Mouse (Mus musculus) thymus, adult 18-20 months (tissue): ENCODE measurements around the gene Adamtsl1.

Experiments used
- DNase-seq, 2 experiments: peaks; one replicate each; pipeline ENCODE4 v3.0.0; 2022; ENCODE audit warnings: mixed read lengths in 2 of 2

Adamtsl1 gene

DNA sequence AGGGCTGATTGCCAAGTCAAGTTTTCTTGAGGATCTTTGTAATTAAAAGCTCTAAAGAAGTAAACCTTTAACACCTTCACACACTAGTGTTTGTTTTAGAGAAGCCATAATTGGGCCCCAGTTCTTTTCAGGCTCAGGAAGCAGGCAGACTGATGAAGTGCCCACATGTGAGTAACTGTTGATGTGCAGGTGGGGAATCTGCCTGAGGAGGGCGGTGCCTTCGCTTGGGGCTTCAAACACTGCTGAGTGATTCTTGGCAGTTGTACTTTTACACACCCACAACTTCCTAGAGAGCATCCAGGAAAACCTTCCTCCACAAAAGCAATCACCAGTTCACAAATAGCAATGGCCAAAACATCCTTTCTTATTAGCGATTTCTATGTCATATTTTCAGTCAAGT, 719.2 kb downstream of the Adamtsl1 start:
- no peak for DNase-seq

- no peak for DNase-seq
Measured at GRCm38 (mm10) chr4:86241854-86242424, 728.0 kb downstream of the Adamtsl1 start.

- no peak for DNase-seq
Measured at GRCm38 (mm10) chr4:86270085-86270484, 756.1 kb downstream of the Adamtsl1 start.

DNA sequence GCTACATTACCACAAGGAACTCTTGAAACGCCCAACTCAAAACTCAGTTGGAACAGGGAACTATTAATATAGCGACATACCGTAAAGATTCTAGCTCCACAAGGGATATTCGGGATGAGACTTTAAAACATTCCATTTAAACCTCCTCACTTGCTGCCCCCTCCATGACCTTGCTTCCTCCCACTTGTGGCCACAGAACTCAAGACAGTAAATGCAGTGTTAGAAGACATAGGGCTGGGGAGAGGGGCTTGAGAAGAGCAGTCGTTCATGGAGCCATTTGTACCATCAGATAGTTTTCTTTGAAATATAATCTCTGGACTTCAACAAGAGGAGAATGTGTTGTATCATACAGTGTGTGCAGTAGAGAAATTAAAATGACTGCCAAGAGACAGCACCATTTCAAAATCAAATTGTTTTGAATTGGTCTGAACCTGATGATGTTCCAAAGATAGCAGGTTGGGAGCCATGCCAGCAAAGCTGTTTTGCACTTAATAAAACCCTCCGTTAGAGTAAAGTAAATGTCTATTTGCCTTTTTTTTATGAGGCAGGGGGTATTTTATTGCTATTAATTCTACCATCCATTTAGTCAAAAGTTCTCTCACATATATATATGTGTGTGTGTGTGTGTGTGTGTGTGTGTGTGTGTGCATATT, 759.9 kb downstream of the Adamtsl1 start:
- DNase-seq, result no peak

DNA sequence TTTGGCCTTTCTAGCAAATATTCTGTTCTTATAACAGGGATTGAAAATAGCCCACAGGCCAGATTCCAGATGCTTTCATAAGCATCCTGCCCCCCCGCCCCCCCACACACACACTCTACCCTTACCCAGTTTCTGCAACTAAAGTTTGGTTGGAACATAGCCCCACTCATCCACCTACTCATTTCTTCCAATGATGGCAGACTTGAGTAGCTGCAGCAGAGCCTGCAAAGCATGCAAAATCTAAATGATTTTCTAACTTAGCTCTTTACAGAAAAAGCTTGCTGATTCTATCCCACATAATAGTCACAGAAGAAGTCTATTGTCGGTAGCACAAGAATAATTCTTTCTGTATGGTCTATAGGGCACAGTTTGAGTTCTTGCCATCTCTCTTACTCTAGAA, 760.7 kb downstream of the Adamtsl1 start:
- no peak for DNase-seq

DNA sequence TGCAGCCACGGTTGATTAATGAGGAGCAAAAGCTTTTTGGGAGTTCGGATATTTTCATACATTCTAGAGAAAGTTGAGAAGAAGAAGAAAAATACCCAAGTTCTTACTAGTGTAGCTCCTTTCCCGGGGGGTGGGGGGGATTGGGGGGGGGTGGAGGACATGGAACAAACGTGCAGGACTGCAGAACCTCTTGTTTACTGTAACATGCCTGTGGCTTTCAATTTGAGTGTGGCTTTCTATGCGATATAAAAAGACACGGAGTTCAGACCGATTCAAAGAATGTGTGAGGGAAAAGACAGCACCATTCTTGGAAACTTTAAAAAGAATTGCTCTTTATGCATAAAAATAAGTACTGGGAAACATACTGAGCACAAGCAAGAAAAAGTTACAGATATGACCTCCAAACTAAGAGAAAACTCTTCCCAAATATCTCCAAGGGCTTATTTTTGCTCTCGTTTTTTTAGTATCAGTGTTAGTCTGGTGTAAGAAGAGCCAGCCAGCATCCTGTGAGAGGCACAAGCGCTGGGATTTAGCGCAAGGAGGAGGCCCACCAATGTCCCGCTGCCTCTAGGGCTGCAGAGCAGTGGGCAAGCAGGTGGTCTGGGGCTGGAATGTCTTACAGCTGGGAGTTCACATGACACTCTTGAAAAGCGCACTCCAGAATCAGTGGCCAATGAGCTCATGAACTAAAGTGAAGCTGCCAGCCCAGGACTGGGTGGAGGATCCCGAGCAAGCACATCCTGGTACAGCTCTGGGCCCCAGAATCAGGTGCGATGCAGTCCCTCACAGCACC, 762.2 kb downstream of the Adamtsl1 start:
- no peak for DNase-seq

DNA sequence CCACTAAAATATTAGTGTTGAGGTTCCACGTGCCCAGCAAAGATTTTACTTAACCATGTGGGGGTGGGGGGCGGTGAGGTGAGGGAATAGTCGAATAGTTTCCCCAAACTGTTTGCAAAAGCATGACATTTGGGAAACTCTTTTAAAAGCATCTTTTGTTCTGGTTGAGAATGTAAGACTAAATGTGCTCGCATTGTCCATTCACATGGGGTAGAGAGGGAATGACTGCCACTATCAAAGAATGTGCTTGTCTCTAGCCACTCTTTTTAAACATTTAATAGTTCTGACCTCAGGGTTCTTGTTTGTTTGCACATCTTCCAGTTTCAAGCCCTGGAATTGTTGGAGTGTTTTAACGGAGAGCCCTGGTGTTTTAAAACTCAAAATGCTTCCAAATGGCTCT, 764.6 kb downstream of the Adamtsl1 start:
- DNase-seq, result no peak

DNA sequence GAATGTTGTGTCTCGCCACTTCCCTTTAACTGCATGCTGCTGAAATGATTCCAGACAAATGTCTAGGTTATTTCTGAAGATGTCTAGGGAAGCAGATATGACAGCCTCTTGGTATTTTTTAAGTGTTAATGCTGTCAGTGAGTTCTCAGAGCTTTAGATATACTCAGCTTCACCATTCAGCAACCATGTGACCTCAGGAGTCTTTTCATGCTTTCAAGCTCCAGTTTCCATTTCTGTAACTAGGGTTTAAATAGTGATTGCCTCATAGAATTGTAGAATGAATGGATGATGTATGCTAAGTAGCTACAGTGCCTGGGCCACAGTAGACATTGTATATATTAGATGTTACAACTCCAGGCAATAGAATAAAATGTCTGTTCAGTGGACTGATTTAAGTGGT, 772.6 kb downstream of the Adamtsl1 start:
- no peak for DNase-seq

DNA sequence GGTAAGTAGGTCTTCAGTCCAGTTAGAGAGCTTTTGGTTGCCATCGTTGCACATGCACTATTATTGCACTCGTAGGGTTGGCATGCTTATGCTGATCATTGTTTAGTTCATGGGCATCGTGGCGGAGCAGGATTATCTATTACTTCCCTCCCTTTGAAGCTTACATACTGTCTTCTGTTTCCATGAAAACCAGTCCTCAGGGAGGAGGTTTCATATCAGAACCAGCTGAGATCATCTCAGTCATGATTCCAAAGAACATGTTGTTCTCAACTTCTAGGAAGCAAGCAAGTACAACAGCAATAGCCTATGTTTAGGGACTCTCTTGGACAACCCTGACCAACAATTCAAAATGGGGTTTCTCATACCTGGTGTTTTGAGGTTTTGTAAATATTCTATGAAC, 774.3 kb downstream of the Adamtsl1 start:
- DNase-seq, result no peak

GRCm38 (mm10) chr4:86289511-86290273, 775.7 kb downstream of the Adamtsl1 start:
- no peak for DNase-seq

GRCm38 (mm10) chr4:86294828-86295251, 780.9 kb downstream of the Adamtsl1 start:
- DNase-seq, result no peak

- no peak for DNase-seq
Measured at GRCm38 (mm10) chr4:86301469-86301868, 787.5 kb downstream of the Adamtsl1 start.

- no peak for DNase-seq
Measured at GRCm38 (mm10) chr4:86302095-86302494, 788.1 kb downstream of the Adamtsl1 start.

DNA sequence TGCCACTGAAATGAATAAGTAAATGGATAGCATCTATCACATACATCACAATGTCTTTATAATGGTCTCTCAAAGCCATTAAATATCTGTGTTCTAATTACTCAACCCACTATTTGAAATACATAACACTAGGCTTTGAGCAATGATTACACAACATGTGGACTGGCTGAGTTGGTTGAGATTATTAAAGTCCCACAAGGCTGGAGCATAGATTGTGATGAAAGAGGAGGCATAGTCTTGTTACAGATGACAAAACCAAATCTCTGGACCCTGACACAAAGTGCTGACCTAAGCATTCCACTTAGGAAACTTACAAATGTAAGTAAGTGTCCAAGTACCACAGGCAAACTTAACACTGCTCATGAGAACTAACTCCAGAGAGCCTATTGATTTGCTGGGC, 792.8 kb downstream of the Adamtsl1 start:
- DNase-seq, result no peak

- no peak for DNase-seq
Measured at GRCm38 (mm10) chr4:86309178-86309577, 795.2 kb downstream of the Adamtsl1 start.

GRCm38 (mm10) chr4:86310806-86311730, 797.1 kb downstream of the Adamtsl1 start:
- DNase-seq, result no peak

GRCm38 (mm10) chr4:86312366-86312765, 798.4 kb downstream of the Adamtsl1 start:
- DNase-seq, result no peak

DNA sequence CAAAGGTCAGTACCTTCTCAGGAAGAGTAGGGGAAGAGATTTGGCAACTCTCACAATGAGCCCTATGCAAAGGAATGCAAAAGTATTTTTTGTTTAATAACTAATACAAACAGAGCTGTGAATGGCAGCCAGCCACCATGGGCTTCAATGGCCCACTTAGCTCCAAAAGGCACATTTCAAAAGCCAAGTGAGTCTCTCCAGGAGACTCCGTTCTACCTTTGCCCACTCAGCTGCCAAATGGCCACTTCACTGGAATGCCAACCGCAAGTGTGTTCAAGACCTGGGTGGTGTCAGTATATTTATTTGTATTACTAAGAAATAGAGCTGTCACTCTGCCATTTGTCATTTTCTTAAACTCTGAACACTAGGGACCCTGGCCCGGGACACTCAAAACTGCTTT, 800.5 kb downstream of the Adamtsl1 start:
- no peak for DNase-seq

GRCm38 (mm10) chr4:86315122-86315521, 801.1 kb downstream of the Adamtsl1 start:
- no peak for DNase-seq

DNA sequence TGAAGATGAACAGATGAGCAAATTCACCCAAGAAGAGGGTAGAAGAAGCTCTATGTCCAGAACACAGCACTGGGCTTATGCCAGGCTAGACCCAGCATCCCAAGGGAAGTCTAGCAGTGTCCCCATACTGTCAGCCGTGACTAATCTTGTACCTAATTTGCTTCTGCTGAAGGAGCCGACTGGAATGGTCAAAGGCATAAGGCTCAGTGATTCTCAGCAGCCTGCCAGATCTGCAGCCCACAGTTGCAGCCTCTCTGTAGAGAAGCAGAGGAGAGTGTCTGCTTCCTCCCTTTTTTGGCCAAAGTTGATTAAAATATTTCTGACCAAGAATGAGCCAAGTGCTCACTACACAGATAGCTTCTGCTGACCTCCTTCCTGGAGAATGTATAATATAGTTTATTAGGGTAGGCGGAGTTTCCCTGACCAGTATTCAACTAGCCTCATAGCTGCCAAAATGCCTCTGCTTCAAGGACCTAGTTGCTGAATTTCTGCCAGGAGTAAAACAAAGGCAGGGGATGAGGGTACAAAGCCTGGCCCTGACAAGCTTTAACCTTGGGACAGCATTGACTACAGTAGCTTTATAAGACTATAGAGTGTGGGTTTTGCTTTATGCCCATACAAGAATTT, 804.1 kb downstream of the Adamtsl1 start:
- DNase-seq, result no peak

- no peak for DNase-seq
Measured at GRCm38 (mm10) chr4:86325411-86325810, 811.4 kb downstream of the Adamtsl1 start.

DNA sequence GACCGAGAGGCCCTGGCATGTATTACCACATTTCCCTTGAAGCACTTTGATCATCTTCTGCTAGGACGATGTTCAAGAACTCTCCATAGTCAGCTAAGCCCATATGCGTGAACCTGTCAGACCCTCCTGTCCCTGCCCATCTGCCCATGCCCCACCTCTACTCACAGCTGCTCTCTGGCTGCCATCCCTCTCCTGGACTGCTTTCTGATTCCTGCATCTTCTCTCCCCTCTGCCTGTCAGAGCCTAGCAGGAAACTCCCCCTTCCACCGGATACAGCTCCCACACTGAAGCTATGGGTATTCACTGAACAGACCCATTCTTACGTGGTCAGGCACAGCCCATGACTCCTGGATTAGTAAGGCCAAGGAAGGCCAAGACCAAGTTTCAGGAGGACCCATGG, 812.0 kb downstream of the Adamtsl1 start:
- no peak for DNase-seq
